Mouse (Mus musculus): ENCODE data around the gene Cacng5. TPM values are rescaled to one million over a fixed set of nuclear protein-coding genes. Genes with fewer than 3 reads are reported as not detected.

Gene Cacng5
- total RNA-seq (2021), result 0.33 and 0.60 TPM in 2 replicates
- long read RNA-seq, experiment 1, result 0 reads
- long read RNA-seq, experiment 2, partial matches to known transcripts, result 1 of 1 reads
- long read RNA-seq, experiment 2, other reads (novel, unspliced or antisense), result 0 of 1 reads

- peak; percentile 51 for DNase-seq
Measured at GRCm38 (mm10) chr11:107914634-107915226, at the start of gene Cacng5. Cacng5 (minus strand) TSS chr11:107915055.

GRCm38 (mm10) chr11:107957566-107958350 is 42.9 kb upstream of the Cacng5 start:
- no peak for DNase-seq

GRCm38 (mm10) chr11:107955191-107956062 is 40.6 kb upstream of the Cacng5 start:
- no peak for DNase-seq

GRCm38 (mm10) chr11:107951431-107951830 is 36.6 kb upstream of the Cacng5 start:
- no peak for DNase-seq

GRCm38 (mm10) chr11:107950658-107951057 is 35.8 kb upstream of the Cacng5 start:
- DNase-seq, result no peak

- DNase-seq, result peak; percentile 8
Measured at GRCm38 (mm10) chr11:107950211-107950610, 35.4 kb upstream of the Cacng5 start.

GRCm38 (mm10) chr11:107947951-107948350 is 33.1 kb upstream of the Cacng5 start:
- DNase-seq, result no peak

GRCm38 (mm10) chr11:107946823-107947222 is 32.0 kb upstream of the Cacng5 start:
- no peak for DNase-seq

GRCm38 (mm10) chr11:107936929-107937328 is 22.1 kb upstream of the Cacng5 start:
- DNase-seq, result no peak

GRCm38 (mm10) chr11:107931721-107932120 is 16.9 kb upstream of the Cacng5 start:
- DNase-seq, result no peak

GRCm38 (mm10) chr11:107931288-107931687 is 16.4 kb upstream of the Cacng5 start:
- DNase-seq, result no peak

GRCm38 (mm10) chr11:107929712-107930111 is 14.9 kb upstream of the Cacng5 start:
- DNase-seq, result no peak

- peak; percentile 52 for DNase-seq
Measured at GRCm38 (mm10) chr11:107919852-107920508, 5.1 kb upstream of the Cacng5 start.

GRCm38 (mm10) chr11:107917721-107918235 is 2.9 kb upstream of the Cacng5 start:
- no peak for DNase-seq

- DNase-seq, result peak; percentile 27
Measured at GRCm38 (mm10) chr11:107913317-107913716, 1.5 kb downstream of the Cacng5 start.

GRCm38 (mm10) chr11:107905364-107905763 is 9.5 kb downstream of the Cacng5 start:
- DNase-seq, result peak; percentile 22

GRCm38 (mm10) chr11:107903966-107904605 is 10.8 kb downstream of the Cacng5 start:
- peak; percentile 74 for DNase-seq

- DNase-seq, result no peak
Measured at GRCm38 (mm10) chr11:107900470-107900869, 14.4 kb downstream of the Cacng5 start.

- DNase-seq, result no peak
Measured at GRCm38 (mm10) chr11:107898698-107899097, 16.2 kb downstream of the Cacng5 start.

- peak; percentile 48 for DNase-seq
Measured at GRCm38 (mm10) chr11:107895635-107896034, 19.2 kb downstream of the Cacng5 start.

- no peak for DNase-seq
Measured at GRCm38 (mm10) chr11:107891377-107891776, 23.5 kb downstream of the Cacng5 start.
